Mouse (Mus musculus): ENCODE measurements around the gene Lrmda.
"Not testable (repeated sequence)": the region's sequence is repeated elsewhere in the genome, so short reads cannot be mapped to it uniquely, and the experiment has no call there.

The Lrmda gene

DNA sequence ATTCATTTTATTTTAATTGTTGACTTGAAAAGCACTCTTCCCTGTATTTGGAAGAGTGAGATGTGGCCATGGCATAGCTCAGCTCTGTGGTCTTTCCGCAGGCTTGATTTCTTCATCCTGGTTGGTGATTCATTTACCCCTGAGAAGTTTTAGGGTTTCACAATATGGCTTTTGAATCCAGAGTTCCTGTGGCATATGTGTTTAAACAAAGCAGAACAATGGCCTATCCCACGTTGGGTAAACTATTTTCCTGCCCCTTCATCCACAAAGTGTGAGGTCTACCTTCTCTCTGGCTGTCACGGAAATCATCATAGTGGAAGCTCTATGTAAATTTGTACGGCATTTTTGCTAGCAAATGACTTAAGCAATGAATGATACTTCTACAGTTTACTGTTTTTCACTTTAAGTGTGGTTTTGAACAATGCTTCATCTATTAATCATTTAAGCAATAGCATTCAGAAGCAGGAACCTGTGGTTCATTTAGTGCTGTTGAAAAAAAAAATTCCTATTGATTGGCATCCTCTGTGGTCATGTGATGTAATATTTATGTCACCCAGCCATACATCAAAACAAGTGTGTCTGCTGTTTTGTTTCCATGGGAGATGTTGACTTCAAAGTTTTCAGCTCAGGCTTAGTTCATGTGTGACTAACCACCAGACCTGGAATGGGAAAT, 567.9 kb downstream of the Lrmda start:
- DNase-seq (ENCODE audit: low read depth, low spot score): no peak

DNA sequence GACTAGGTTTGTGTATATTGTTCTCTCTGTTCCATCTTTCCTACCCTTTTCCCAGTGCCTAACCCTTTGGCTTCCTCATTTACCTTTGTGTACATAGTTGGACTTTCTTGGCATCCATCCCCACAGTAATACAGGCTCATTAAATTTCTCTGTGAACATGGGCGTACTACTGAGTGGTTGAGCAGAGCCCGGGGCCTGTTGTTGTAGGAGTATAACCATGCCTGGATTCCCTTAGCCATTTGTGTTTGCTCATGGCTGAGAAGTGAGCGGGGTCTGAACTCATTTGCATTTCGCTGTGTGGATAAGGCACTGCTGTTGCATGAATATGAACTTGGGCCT, 568.4 kb downstream of the Lrmda start:
- DNase-seq (ENCODE audit: low read depth, low spot score): no peak

DNA sequence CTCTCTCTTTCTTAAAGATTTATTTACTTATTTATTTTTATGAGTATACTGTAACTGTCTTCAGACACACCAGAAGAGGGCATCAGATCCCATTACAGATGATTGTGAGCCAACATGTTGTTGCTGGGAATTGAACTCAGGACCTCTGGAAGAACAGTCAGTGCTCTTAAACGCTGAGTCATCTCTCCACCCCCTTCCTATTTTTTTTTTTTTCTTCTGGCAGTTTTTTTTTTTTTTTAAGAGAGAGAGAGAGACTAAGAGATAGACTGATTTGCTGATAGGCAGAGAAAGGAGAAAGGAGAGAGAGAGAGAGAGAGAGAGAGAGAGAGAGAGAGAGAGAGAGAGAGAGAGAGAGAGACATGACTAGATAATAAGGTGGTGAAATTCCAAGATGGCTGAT, 568.9 kb downstream of the Lrmda start:
- not testable (repeated sequence) for DNase-seq (ENCODE audit: low read depth, low spot score)

DNA sequence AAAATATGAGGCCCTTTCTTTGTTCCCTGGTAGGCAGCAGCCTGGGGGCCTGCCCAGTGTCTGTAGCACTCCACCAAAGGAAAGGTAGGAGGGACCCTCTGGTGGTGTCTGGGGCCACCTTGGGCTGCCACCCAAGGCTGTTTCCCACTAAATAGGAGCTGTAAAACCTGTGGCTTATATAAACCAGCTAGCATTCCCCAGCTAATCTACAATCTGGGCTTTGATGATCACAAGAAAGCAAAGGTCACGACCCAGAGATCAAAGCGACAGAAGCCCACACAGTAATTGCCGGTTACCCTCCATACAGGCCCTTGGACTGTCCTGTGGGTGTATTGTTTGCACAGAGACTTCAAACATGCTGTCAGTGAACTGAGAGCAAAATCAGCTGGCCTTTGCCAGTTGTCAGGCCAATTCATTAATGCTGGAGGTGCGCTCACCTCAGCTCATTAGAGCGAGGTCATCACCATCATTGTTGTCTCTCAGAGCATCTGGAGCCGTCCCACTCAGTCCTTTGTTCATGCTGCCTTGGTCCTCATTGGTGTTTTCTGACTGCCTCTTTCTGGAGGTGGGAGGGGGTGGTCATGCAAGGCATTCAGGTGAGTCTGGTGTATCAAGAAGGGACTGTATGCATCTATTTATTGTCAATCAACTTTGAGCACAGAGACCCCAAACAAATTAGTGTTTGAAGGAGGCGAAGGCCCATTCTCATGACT, 570.1 kb downstream of the Lrmda start:
- no peak for DNase-seq (ENCODE audit: low read depth, low spot score)

GRCm38 (mm10) chr14:22591186-22591585, 571.7 kb downstream of the Lrmda start:
- no peak for DNase-seq (ENCODE audit: low read depth, low spot score)

- no peak for DNase-seq (ENCODE audit: low read depth, low spot score)
Observed at GRCm38 (mm10) chr14:22597508-22597907, 578.0 kb downstream of the Lrmda start.

DNA sequence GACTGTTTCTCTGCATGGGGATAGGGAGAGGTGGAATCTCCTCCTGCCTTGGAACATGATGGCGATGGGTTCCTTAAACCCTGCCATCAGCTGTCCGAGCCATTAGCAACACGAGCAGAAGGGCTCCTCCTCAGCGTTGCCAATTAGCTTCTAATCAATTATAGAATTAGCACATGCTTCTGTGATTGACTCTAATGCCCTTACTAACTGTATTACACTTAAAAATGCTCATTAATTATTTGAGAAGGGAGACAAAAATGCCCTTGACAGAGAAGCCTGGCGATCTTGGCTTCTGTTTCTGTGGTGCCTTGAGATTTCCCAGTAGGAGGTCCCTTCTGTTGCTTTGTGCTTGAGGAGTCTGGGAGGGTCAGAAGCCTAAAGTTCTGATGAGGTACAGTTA, 579.1 kb downstream of the Lrmda start:
- DNase-seq (ENCODE audit: low read depth, low spot score): no peak

DNA sequence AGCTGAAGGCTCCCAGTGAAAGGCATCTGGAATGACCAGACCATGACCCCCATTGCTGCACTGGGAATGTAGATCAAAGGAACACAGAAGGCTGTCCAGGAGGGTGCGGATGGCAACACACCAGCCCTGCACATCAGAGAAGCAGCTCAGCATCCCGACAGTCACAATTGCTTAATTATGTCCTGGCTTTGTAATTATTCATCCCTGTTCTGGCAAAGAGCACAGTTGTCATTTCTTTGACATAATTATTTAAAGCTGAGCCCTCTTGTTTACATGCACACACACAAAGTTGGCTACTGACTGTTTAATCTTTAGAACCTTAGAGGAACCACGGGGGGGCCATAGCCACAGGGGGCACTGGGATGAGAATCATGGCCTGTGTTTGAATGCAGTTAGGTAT, 580.7 kb downstream of the Lrmda start:
- no peak for DNase-seq (ENCODE audit: low read depth, low spot score)

DNA sequence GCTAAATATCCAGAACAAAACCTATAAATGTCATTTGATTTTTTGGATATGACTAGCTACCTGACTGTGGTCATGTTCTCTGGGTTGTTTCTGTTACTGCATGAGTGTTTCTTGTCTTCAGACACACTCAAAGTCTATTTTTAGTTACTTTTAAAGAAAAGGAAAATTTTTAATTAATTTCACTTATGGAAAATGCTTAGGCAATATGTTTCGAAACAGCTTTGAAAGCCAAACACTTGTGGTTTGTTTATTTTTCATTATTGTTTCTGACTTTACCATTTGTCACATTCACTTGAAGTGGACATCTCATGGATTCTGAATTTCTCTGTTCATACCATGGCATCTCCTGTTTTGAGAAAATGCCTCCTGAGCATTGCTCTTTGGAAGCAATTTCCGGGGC, 582.8 kb downstream of the Lrmda start:
- no peak for DNase-seq (ENCODE audit: low read depth, low spot score)

GRCm38 (mm10) chr14:22608599-22608998, 589.1 kb downstream of the Lrmda start:
- DNase-seq (ENCODE audit: low read depth, low spot score): no peak

DNA sequence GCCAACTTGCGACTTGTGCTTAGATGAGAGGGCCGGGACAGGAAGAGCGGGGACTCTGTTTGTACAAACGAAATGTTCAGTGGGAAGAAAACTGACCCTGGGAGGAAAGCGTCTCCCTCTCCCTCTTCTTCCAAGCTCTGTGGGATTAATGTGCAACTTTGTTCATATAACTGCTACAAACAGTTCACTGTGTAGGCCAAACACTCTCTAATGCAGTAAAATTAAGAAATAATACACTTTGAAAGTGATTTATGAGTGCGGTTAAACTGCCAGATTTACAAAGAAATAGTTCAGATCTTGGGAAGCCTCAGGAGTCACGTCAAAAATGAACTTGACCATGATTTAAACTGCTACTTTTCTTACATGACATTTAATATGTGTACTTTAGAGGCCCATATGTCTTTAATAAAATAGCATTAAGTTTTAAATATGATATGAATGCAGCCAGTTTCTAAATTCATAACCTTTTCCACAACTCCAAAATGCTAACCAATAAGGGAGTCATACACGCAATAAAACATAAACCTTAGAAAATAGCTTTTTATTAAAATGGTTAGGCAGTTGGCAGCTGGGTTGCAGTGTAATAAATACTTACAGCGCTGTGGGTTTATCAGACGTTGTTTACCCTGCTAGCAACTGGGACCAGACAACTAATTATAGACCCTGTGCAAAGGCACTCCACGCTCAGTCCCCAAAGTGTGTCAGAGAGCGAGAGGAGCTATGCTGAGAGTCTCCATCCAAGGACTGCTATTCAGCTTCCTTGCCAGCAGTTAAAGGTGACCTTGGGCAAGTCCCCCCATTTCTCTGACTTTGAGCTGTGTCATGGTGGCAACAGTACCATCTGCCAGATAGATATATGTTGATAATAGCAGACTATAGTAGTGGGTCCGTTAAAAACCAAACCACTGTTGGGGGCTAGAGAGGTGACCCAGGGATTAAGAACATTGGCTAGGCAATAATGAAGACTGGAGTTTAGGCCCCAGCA, 590.0 kb downstream of the Lrmda start:
- no peak for DNase-seq (ENCODE audit: low read depth, low spot score)

DNA sequence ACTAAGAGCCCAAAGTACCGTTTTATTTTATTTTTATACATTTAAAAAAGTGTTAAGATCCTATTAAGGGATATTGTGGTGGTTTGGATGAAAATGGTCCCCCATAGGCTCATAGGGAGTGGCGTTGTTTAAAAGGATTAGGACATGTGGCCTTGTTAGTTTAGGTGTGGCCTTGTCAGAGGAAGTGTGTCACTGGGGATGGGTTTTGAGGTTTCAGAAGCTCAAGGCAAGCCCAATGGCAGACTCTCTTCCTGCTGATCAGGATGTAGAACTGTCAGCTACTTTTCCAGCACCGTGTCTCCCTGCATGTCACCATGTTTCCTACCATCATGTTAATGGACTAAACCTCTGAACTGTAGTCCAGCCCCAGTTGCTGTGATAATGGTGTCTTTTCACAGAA, 591.5 kb downstream of the Lrmda start:
- no peak for DNase-seq (ENCODE audit: low read depth, low spot score)

GRCm38 (mm10) chr14:22620191-22620590, 600.7 kb downstream of the Lrmda start:
- no peak for DNase-seq (ENCODE audit: low read depth, low spot score)

DNA sequence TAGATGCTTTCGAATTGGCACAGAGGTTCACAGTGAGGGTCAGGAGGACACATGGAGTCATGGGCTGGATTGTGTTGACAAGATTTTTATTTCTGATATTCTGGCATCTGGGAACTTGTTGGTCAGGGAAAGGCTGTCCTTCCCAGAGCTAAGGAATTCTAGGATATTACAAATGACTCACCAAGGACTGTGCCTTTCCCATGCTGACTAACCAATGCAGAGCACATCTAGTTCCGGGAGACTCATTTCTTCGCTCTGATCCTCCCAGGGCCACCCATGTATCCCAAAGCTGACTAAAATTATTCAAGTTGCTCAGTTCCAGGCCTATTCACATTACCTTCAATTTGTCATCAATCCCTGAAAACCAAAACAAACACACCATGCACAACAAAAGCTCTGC, 602.4 kb downstream of the Lrmda start:
- no peak for DNase-seq (ENCODE audit: low read depth, low spot score)

DNA sequence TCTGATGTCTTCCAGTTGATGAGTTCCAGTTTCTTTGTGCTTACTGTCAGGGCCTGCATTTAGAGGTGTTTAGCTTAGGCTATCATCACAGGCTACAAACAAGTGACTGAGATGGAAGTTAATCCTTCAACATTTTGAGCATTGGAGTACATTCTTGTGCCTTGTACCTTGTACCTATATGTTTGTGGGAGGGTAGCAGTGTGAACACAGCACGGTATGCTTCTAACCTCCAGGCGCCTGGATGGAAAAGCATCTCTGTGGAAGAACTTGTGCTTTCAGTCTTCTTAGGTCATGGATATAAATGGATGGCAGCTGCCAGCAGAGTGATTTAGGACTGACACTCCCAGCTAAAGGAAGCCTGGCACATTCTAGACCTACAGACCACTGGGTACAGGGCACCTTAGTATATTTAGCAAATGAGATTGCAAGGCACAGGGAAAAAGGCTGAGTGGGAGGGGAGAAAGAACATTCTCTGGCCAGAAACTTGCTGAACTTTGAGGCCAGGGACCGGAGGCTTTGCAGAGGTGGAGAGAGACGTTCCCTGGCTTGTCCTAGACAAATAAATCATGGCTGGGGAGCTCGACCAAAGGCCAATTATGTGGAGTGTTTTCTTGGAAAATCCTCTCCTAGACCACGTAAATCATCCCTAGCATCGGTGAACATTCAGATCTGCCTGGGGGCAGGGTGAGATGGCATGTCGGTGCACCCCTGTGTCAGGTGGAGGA, 607.8 kb downstream of the Lrmda start:
- DNase-seq (ENCODE audit: low read depth, low spot score): no peak

DNA sequence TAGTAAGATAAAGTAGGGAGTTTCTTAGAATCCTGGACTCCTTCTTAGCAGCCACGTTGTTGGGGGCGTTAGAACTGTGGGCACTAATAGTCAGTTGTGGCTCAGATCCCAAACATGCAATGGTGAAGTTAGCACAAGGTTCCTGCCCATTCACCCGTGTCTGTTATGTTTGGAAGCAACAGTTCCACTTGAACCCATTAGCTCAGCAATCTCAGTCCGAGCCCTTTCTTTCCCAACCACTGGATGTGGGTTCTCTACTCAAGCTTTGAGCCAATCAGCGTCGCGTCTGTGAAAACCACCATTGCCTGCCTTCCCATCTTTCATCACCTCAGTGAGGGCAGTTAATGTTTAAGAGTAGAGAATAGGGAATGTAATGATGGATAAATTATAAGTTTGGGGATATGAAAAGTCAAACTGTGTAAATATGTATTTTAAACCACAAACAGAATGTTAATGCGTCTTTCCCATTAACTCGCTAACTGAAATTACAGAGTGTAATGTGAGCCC, 610.9 kb downstream of the Lrmda start:
- DNase-seq (ENCODE audit: low read depth, low spot score): no peak

GRCm38 (mm10) chr14:22633612-22634011, 614.1 kb downstream of the Lrmda start:
- DNase-seq (ENCODE audit: low read depth, low spot score): no peak

DNA sequence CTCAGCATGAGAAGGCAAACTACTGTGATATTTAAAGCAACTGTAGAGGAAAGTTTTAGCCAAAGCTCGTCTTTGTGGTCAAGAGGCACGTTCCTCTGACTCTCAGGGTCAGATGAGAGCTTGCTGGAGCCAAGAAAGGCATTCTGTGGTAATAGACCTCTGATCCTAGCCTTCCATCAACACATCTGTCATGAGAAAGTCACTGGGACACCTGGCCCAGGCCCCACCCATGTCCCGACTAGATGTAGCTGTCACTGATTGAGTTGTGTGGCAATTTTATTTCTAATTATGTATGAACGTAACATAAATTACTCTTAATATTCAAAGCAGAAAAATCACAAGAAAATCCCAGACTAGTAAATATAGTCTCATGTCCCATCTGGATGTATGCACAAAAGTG, 624.0 kb downstream of the Lrmda start:
- DNase-seq (ENCODE audit: low read depth, low spot score): no peak

GRCm38 (mm10) chr14:22647879-22648611, 628.5 kb downstream of the Lrmda start:
- no peak for DNase-seq (ENCODE audit: low read depth, low spot score)

GRCm38 (mm10) chr14:22649411-22649911, 629.9 kb downstream of the Lrmda start:
- no peak for DNase-seq (ENCODE audit: low read depth, low spot score)

Measured in A20 (cell line).